ENCODE assay signal across 26 mouse cellular contexts in genomic region chr3:84689656-84690055, GRCm38 (mm10). TPM values are rescaled to one million over a fixed set of nuclear protein-coding genes. Genes with fewer than 3 reads are reported as not detected.
DNase-seq lines count a peak whose midpoint lies in the region; ATAC-seq and TF ChIP-seq lines count a peak whose summit lies in the region.
"Had no signal": no experiment of that assay in that cellular context is flagged by ENCODE, and none has a peak within 500 bp of the region (broad histone marks: within the 10 kb centered on the region; RNA-seq: fewer than 3 reads in every experiment).

No protein-coding gene starts in this region.

- H3K36me3 ChIP-seq in heart, embryonic 12.5 days: no peaks in the 10 kb centered on the region
- H3K36me3 ChIP-seq: embryonic facial prominence, embryonic 12.5 days; embryonic facial prominence, embryonic 15.5 days; heart, embryonic 13.5 days; hindbrain, embryonic 12.5 days; intestine, embryonic 15.5 days had no signal

- no peak overlapping the region for H3K9ac ChIP-seq in heart, embryonic 12.5 days
- H3K9ac ChIP-seq: embryonic facial prominence, embryonic 12.5 days; embryonic facial prominence, embryonic 15.5 days; forebrain, embryonic 13.5 days; forebrain, postnatal 0 days; heart, embryonic 13.5 days; hindbrain, embryonic 12.5 days; intestine, embryonic 15.5 days had no signal

- POLR2A ChIA-PET in Patski (lab: Charles Lee): no interaction called here

- no peak overlapping the region for H3K27ac ChIP-seq in heart, embryonic 12.5 days (ENCODE audit: poor library complexity, severe bottlenecking)
- H3K27ac ChIP-seq: embryonic facial prominence, embryonic 12.5 days; embryonic facial prominence, embryonic 15.5 days; forebrain, embryonic 13.5 days; gastrocnemius, adult 2 months; heart, embryonic 13.5 days; hindbrain, embryonic 12.5 days; intestine, embryonic 15.5 days had no signal

- in situ Hi-C loops in Patski (cut with MboI; ENCODE audit: low pct_unique_long_range_greater_than_20kb): loop anchor here (5.0 to 25.0 kb wide), 3 partner anchors 125 to 873 kb away; partner anchors contain the start of genes Fbxw7 and Gatb

- CTCF ChIA-PET in Patski (lab: Charles Lee): interaction anchor here (2.6 kb wide), 1 partner anchor 153 kb away, joined by 13 read pairs; no protein-coding TSS in a partner anchor

- no peak for TF ChIP-seq CTCF in Patski (IDR thresholded peaks at IDR 0.05)

- no peak overlapping the region for H3K4me2 ChIP-seq in heart, embryonic 12.5 days
- H3K4me2 ChIP-seq: embryonic facial prominence, embryonic 12.5 days; embryonic facial prominence, embryonic 15.5 days; forebrain, embryonic 13.5 days; heart, embryonic 13.5 days; hindbrain, embryonic 12.5 days; intestine, embryonic 15.5 days had no signal

- no peak for ATAC-seq in heart, embryonic 12.5 days (ENCODE audit: insufficient number of reproducible peaks, low FRiP score)
- ATAC-seq in Patski: peak; percentile 24
- ATAC-seq: forebrain, embryonic 13.5 days; forebrain, postnatal 0 days; hindbrain, embryonic 16.5 days; intestine, embryonic 15.5 days had no signal

- 78% methylated on average over 2 of the region's 2 CpGs for WGBS in heart, embryonic 12.5 days

- H3K4me3 ChIP-seq in heart, embryonic 12.5 days: no peak overlapping the region
- H3K4me3 ChIP-seq: embryonic facial prominence, embryonic 12.5 days; embryonic facial prominence, embryonic 15.5 days; forebrain, embryonic 13.5 days; gastrocnemius, adult 2 months; heart, embryonic 13.5 days; hindbrain, embryonic 12.5 days; intestine, embryonic 15.5 days had no signal

- no peaks in the 10 kb centered on the region for H3K9me3 ChIP-seq in heart, embryonic 12.5 days (replicated peaks)
- H3K9me3 ChIP-seq: embryonic facial prominence, embryonic 12.5 days; embryonic facial prominence, embryonic 15.5 days; forebrain, embryonic 13.5 days; heart, embryonic 13.5 days; hindbrain, embryonic 12.5 days; intestine, embryonic 15.5 days had no signal

- DNase-seq in heart, adult 11 months: peak; percentile 66
- peak; percentile 25 for DNase-seq in 3134 (ENCODE audit: extremely low read depth, insufficient read length, low spot score)
- peak; percentile 52 for DNase-seq in 3T3-L1 (ENCODE audit: low read depth, low spot score)
- DNase-seq in Patski (ENCODE audit: low read depth, low spot score): no peak
- DNase-seq in spleen, adult 18-20 months: no peak
- DNase-seq in urinary bladder, postnatal 10 days (ENCODE audit: low spot score): no peak
- DNase-seq: adrenal gland, postnatal 25 days; B cell, adult 2 months; cerebellum, adult 11-12 months; cerebellum, adult 8-10 months; forebrain, postnatal 0 days; gastrocnemius, adult 2 months; gastrocnemius, postnatal 14 days; heart, adult 18-20 months; heart, postnatal 14 days; heart, postnatal 4 days; kidney, adult 11 months; kidney, adult 8-10 months had no signal

- H3K4me1 ChIP-seq in heart, embryonic 12.5 days (replicated peaks): peaks cover 5% of the 10 kb centered on the region; the same call in 1 of the 2 replicates
- H3K4me1 ChIP-seq: embryonic facial prominence, embryonic 15.5 days; forebrain, embryonic 13.5 days; intestine, embryonic 15.5 days had no signal

- no peaks in the 10 kb centered on the region for H3K27me3 ChIP-seq in heart, embryonic 12.5 days (replicated peaks)
- H3K27me3 ChIP-seq in Patski: no peaks in the 10 kb centered on the region
- H3K27me3 ChIP-seq: embryonic facial prominence, embryonic 12.5 days; embryonic facial prominence, embryonic 15.5 days; forebrain, embryonic 13.5 days; hindbrain, embryonic 12.5 days; intestine, embryonic 15.5 days had no signal

RNA-seq across cellular contexts. Expression of gene Tmem154, which starts 23.7 kb away (rescaled TPM):
- polyA plus RNA-seq in heart, embryonic 12.5 days (2016; fragmentation: Nextera tagmentation; extraction: Ambion mirVana): 0.47 and 0.54 TPM in 2 replicates
- polyA plus RNA-seq in Patski (2021): 0.83 TPM

Comparison
In these comparisons a context has a peak if more than half of its experiments do, and no peak if none do; other contexts are left out.
1. DNase-seq: peak in heart, adult 11 months (single experiment), 3134 (single experiment) and 3T3-L1 (single experiment); none in Patski (single experiment), spleen, adult 18-20 months (0 of 2) and urinary bladder, postnatal 10 days (single experiment).